Mouse (Mus musculus): Measurements from ENCODE around the gene Ubl5. TPM values are rescaled to one million over a fixed set of nuclear protein-coding genes. Genes with fewer than 3 reads are reported as not detected.

Ubl5 gene
- polyA plus RNA-seq, 1 experiment: 3.2 TPM

DNA sequence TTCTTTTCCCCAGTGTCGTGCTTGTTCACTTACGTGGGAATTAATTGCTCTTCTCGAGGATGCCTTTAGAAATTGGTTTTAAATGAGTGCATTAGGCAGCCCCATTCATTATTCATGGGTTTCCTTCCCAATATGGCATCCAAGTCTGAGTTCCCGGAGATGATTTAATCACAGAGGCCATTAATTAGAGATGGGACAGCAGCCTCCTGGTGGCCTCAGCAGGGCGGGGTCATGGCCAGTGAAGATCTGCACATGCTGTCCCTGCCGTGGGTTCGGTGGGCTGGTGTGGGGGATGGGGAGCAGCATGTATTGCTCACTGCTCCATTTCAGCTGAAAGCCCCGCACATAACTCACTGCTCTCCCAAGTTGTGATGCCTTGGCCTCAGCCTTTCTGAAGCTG lies 23.2 kb downstream of the Ubl5 start:
- peaks cover 46% of the 10 kb centered on the region for H3K36me3 ChIP-seq (ENCODE audit: control insufficient read depth)
- H3K27me3 ChIP-seq (ENCODE audit: control insufficient read depth): no peaks in the 10 kb centered on the region

DNA sequence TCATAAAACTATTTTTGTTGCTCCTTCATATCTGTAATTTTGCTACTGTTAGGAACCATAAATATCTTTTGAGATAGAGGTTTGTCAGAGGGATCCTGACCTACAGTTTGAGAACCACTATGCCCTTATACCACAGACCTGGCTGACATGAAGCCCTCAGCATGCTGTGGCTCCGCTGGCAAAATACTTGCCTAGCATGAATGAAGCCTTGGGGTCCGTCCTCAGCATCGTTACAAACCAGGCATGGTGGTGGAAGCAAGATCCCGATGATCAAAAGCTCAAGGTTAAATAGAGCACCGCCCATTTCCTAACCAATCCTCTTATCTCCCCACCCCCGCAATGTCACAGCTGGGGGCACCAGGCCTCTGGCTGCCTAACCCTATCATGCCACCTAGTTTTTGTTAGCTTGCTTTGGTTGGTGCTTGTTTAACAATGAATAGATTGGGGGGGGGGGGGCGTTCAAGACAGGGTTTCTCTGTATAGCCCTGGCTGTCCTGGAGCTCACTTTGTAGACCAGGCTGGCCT lies 23.9 kb downstream of the Ubl5 start:
- Histone ChIP-seq H3K36me3 (ENCODE audit: control insufficient read depth) (peaks cover 40% of the 10 kb centered on the region), H3K4me1 (ENCODE audit: control insufficient read depth) (peaks cover 18% of the 10 kb centered on the region), H3K27me3 (ENCODE audit: control insufficient read depth) (no peaks in the 10 kb centered on the region), H3K4me3 (replicated peaks) (no peak overlapping the region), H3K9me3 (ENCODE audit: control insufficient read depth, low read length) (no peaks in the 10 kb centered on the region)
- no peak for TF ChIP-seq GATA1 (IDR thresholded peaks at IDR 0.05; ENCODE audit: low read length)
- no peak for TF ChIP-seq TAL1 (IDR thresholded peaks at IDR 0.05; ENCODE audit: low read length)

More for the DNA sequence above, 23.2 kb downstream of the Ubl5 start:
- no peak overlapping the region for H3K4me3 ChIP-seq (replicated peaks)
- no peaks in the 10 kb centered on the region for H3K9me3 ChIP-seq (ENCODE audit: control insufficient read depth, low read length)
- TF ChIP-seq GATA1 (IDR thresholded peaks at IDR 0.05; ENCODE audit: low read length): no peak
- TF ChIP-seq TAL1 (IDR thresholded peaks at IDR 0.05; ENCODE audit: low read length): no peak
- peaks cover 18% of the 10 kb centered on the region for H3K4me1 ChIP-seq (ENCODE audit: control insufficient read depth)

DNA sequence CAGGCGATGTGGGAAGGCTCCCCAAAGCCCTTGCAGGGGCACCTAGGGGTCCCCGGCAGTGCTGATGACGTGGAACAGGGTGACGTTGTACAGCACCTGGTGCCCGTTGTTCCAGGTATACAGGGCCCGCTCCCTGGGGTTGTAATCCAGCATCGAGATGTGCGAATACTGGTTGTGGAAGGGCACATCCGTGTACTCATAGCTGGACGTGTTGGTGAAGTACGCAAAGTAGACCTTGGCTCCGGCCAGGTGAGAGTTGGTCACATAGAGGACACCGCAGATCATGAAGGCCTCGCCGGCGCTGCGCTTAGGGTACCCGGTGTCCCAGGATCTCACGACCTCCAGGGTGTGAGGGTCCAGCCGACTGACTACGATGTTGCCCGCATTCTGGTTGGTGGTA lies 25.4 kb downstream of the Ubl5 start:
- TF ChIP-seq TAL1 (IDR thresholded peaks at IDR 0.05; ENCODE audit: low read length) (no peak), GATA1 (IDR thresholded peaks at IDR 0.05; ENCODE audit: low read length) (no peak)
- H3K36me3 ChIP-seq (ENCODE audit: control insufficient read depth): peaks cover 25% of the 10 kb centered on the region
- H3K9me3 ChIP-seq (ENCODE audit: control insufficient read depth, low read length): no peaks in the 10 kb centered on the region
- no peaks in the 10 kb centered on the region for H3K27me3 ChIP-seq (ENCODE audit: control insufficient read depth)
- H3K4me3 ChIP-seq (replicated peaks): no peak overlapping the region
- peaks cover 18% of the 10 kb centered on the region for H3K4me1 ChIP-seq (ENCODE audit: control insufficient read depth)

DNA sequence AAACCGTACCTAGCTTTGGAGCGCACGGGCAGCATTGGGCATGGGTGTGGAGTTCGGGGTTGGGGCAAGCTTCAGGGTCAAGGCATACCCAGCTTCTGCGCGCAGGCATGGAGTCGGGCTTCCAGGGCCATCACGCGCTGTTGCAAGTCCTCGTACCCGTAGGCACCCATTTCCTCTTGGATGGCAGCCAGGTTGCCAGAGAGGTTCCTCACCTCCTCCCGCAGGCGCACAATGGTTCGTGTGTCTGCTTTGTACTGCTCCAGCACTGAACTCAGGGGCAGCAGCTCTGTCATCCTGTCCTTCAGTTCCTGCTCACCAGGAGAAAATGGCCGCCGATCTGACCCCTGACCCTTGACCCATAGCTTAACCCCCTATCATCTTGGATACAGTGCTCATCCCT lies 29.4 kb downstream of the Ubl5 start:
- TF ChIP-seq TAL1 (IDR thresholded peaks at IDR 0.05; ENCODE audit: low read length): no peak
- no peak for TF ChIP-seq GATA1 (IDR thresholded peaks at IDR 0.05; ENCODE audit: low read length)
- Histone ChIP-seq H3K4me3 (replicated peaks) (no peak overlapping the region), H3K4me1 (ENCODE audit: control insufficient read depth) (peaks cover 3% of the 10 kb centered on the region), H3K36me3 (ENCODE audit: control insufficient read depth) (no peaks in the 10 kb centered on the region), H3K9me3 (ENCODE audit: control insufficient read depth, low read length) (no peaks in the 10 kb centered on the region), H3K27me3 (ENCODE audit: control insufficient read depth) (no peaks in the 10 kb centered on the region)

DNA sequence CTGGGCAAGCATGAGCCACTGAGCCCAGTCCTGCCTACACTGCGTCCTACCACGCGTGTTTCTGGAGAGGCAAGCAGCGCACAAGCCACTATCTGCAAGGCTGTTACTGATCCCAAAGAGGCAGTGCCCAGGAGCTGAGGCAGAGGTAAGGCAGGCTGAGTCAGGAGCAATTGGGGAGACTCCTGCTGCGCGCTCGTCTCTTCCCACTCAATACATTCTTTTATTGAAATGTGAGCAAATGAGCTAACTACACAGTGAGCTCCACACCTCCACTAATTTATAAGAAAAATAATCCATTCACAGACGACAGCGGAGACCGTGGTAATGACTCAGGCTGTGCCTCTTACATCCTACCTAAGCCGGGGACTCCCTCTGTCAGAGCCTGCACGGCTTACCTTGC lies 35.2 kb downstream of the Ubl5 start:
- no peak overlapping the region for H3K4me3 ChIP-seq (replicated peaks)
- H3K4me1 ChIP-seq (ENCODE audit: control insufficient read depth): no peaks in the 10 kb centered on the region
- H3K36me3 ChIP-seq (ENCODE audit: control insufficient read depth): no peaks in the 10 kb centered on the region
- H3K27me3 ChIP-seq (ENCODE audit: control insufficient read depth): peaks cover 3% of the 10 kb centered on the region; the same call in 1 of the 2 replicates
- H3K9me3 ChIP-seq (ENCODE audit: control insufficient read depth, low read length): 0 out of 2 replicates have a peak, but pooled peaks cover 2% of the 10 kb centered on the region
- TF ChIP-seq TAL1 (IDR thresholded peaks at IDR 0.05; ENCODE audit: low read length) (no peak), GATA1 (IDR thresholded peaks at IDR 0.05; ENCODE audit: low read length) (no peak)

DNA sequence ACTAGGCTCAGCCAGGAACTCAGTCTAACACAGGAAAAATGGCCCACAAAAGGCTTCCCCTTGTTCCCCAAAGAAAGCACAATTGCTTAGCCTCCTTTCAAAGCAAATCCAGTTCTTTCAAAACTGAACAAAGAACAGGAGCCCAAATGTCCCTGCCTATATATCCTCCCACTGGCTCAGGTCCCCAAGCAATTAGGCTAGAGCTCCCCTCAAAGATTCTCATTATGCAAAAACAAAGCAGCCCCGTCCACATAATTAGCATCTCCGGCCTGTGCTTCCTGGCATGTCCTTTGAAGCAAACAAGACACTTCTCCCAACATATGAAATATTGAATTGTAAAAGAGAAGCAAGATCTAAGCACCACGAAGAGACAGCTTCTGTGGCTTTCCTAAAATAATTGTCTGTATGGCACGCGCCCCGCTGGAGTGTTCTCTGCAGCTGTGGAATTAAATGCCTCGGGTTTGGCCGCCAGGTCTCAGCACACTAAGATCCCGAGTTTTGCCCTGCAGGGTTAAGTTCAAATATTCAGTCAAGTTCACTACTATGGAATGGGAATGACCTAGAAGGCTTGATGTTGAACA lies 37.8 kb downstream of the Ubl5 start:
- Histone ChIP-seq H3K9me3 (ENCODE audit: control insufficient read depth, low read length) (0 out of 2 replicates have a peak, but pooled peaks cover 2% of the 10 kb centered on the region), H3K4me3 (replicated peaks) (no peak overlapping the region), H3K36me3 (ENCODE audit: control insufficient read depth) (no peaks in the 10 kb centered on the region), H3K4me1 (ENCODE audit: control insufficient read depth) (no peaks in the 10 kb centered on the region), H3K27me3 (ENCODE audit: control insufficient read depth) (peaks cover 3% of the 10 kb centered on the region; the same call in 1 of the 2 replicates)
- TF ChIP-seq GATA1 (IDR thresholded peaks at IDR 0.05; ENCODE audit: low read length) (no peak), TAL1 (IDR thresholded peaks at IDR 0.05; ENCODE audit: low read length) (no peak)

DNA sequence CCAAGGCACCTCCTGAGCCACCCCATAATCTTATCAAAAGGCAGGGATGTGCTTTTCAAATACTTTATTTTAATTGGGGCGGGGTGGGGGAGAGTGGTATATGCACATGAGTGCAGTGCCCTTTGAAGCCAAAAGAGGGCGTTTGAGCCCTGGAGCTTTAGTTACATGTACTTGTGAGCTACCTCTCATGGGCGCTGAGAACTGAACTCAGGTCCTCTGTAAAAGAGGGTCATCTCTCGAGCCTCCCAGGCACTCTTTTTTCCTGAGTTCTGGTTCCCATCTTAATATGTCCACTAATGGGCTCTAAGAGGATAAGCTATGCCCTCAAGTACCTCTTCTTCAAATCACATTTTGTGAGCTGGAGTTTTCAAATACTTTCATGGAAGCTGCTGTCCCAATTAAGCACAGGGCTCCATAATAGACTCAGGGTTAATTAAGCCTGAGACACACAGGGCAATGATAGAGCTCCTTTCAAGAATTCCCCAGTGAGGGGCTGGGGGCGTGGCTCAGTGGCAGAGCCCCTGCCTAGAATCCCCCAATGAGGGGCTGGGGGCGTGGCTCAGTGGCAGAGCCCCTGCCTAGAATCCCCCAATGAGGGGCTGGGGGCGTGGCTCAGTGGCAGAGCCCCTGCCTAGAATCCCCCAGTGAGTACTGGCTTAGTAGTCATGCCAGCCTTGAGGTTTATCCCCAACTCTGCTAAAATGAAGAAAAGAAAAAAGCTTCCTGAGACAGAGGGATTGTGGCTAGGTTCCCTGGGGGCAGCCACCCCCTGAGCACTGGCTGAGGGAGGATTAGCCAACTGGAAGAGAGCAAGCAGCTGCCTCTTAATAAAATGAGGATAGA lies 39.1 kb downstream of the Ubl5 start:
- no peak overlapping the region for H3K4me3 ChIP-seq (replicated peaks)

DNA sequence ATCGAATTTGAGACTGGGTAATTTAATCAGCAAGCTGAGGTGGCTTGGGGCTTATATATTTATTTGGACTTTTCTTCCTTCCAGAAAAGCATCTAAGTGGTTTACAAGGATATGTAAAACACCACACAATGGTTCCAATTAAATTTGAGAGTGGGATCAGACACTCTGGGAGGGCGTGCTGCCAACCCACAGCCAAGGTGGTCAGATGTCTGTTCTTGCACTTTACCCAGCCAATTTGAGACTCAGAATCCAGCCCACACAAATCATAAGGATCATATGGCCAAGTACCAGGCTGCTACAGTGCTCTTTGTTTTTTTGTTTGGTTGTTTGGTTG lies 39.7 kb downstream of the Ubl5 start:
- Histone ChIP-seq H3K4me1 (ENCODE audit: control insufficient read depth) (no peaks in the 10 kb centered on the region), H3K36me3 (ENCODE audit: control insufficient read depth) (no peaks in the 10 kb centered on the region), H3K4me3 (replicated peaks) (no peak overlapping the region), H3K27me3 (ENCODE audit: control insufficient read depth) (peaks cover 3% of the 10 kb centered on the region; the same call in 1 of the 2 replicates), H3K9me3 (ENCODE audit: control insufficient read depth, low read length) (0 out of 2 replicates have a peak, but pooled peaks cover 2% of the 10 kb centered on the region)
- no peak for TF ChIP-seq GATA1 (IDR thresholded peaks at IDR 0.05; ENCODE audit: low read length)
- TF ChIP-seq TAL1 (IDR thresholded peaks at IDR 0.05; ENCODE audit: low read length): no peak

More for the DNA sequence above, 39.1 kb downstream of the Ubl5 start:
- no peaks in the 10 kb centered on the region for H3K36me3 ChIP-seq (ENCODE audit: control insufficient read depth)
- peaks cover 3% of the 10 kb centered on the region; the same call in 1 of the 2 replicates for H3K27me3 ChIP-seq (ENCODE audit: control insufficient read depth)
- H3K9me3 ChIP-seq (ENCODE audit: control insufficient read depth, low read length): 0 out of 2 replicates have a peak, but pooled peaks cover 2% of the 10 kb centered on the region
- TF ChIP-seq GATA1 (IDR thresholded peaks at IDR 0.05; ENCODE audit: low read length) (no peak), TAL1 (IDR thresholded peaks at IDR 0.05; ENCODE audit: low read length) (no peak)
- no peaks in the 10 kb centered on the region for H3K4me1 ChIP-seq (ENCODE audit: control insufficient read depth)
